Mouse (Mus musculus) forebrain, postnatal 0 days (tissue): ENCODE data around the gene Baat. TPM values are rescaled to one million over a fixed set of nuclear protein-coding genes. Genes with fewer than 3 reads are reported as not detected.
"Not testable (repeated sequence)": the region's sequence is repeated elsewhere in the genome, so short reads cannot be mapped to it uniquely, and the experiment has no call there.

ENCODE experiments used
- ATAC-seq: fragments of 200-750 bp; cut with Nextera tagmentation; 2 replicates; pipeline ENCODE4 v1.8.0; 2017; ENCODE audit warnings: mild to moderate bottlenecking, moderate library complexity
- DNase-seq: peaks from one replicate; pipeline ENCODE4 v3.0.0-alpha.2; 2015
- H3K27ac ChIP-seq: fragments of 300-500 bp; sonication (generic); 2 replicates; pipeline ENCODE4 v1.5.1; 2014; ENCODE audit warnings: low read depth, mild to moderate bottlenecking, antibody characterized with exemption, low read length, moderate library complexity, mixed read lengths
- H3K27me3 ChIP-seq: fragments of 300-500 bp; sonication (generic); 2 replicates; pipeline ENCODE4 v1.6.1; 2014; ENCODE audit warnings: mild to moderate bottlenecking, low read length, mixed read lengths; ENCODE audit not compliant: insufficient read depth
- H3K36me3 ChIP-seq: fragments of 300-500 bp; sonication (generic); 2 replicates; pipeline ENCODE4 v1.6.1; 2014; ENCODE audit warnings: mild to moderate bottlenecking, moderate library complexity; ENCODE audit not compliant: insufficient read depth
- H3K4me1 ChIP-seq: fragments of 300-500 bp; sonication (generic); 2 replicates; pipeline ENCODE4 v1.6.1; 2014; ENCODE audit warnings: antibody characterized with exemption; ENCODE audit not compliant: insufficient read depth
- H3K4me2 ChIP-seq: fragments of 300-500 bp; sonication (generic); 2 replicates; pipeline ENCODE4 v1.6.1; 2014; ENCODE audit warnings: low read depth, mild to moderate bottlenecking, moderate library complexity
- H3K4me3 ChIP-seq: fragments of 300-500 bp; sonication (generic); 2 replicates; pipeline ENCODE4 v1.5.1; 2014; ENCODE audit warnings: low read depth, low read length, mixed read lengths
- H3K9ac ChIP-seq: fragments of 300-500 bp; sonication (generic); 2 replicates; pipeline ENCODE4 v1.6.1; 2014; ENCODE audit warnings: mild to moderate bottlenecking
- H3K9me3 ChIP-seq: fragments of 300-500 bp; sonication (generic); 2 replicates; pipeline ENCODE4 v1.6.1; 2016; ENCODE audit warnings: low read length
- CTCF ChIP-seq: sonication (generic); IDR thresholded peaks from 2 replicates; pipeline ENCODE4 v1.5.1; 2016; ENCODE audit warnings: antibody characterized with exemption, control low read depth, low read depth
- WGBS: fragments of 180-500 bp; shearing (Covaris S2); extraction: QIAGEN DNeasy Blood & Tissue Kit; methylation state at CpG from one replicate; pipeline ENCODE4 v1.1.7; 2014; 5-methylcytosine and 5-hydroxymethylcytosine counted together
- polyA plus RNA-seq: library from polyadenylated mRNA; unstranded; fragments of >200 nt; fragmentation: Nextera tagmentation; extraction: Ambion mirVana; gene quantifications from 2 replicates; pipeline ENCODE4 v1.2.1, GENCODE M21; 2015
- total RNA-seq: library from RNA; depleted of rRNA; stranded (reverse); fragments of >200 nt; gene quantifications from 2 replicates; pipeline ENCODE4 v1.2.3, GENCODE M21; 2014; rRNA removed

The Baat gene
- total and polyA plus RNA-seq, 2 experiments from 2014 or later, result 0.10 TPM; not detected in 1

DNA sequence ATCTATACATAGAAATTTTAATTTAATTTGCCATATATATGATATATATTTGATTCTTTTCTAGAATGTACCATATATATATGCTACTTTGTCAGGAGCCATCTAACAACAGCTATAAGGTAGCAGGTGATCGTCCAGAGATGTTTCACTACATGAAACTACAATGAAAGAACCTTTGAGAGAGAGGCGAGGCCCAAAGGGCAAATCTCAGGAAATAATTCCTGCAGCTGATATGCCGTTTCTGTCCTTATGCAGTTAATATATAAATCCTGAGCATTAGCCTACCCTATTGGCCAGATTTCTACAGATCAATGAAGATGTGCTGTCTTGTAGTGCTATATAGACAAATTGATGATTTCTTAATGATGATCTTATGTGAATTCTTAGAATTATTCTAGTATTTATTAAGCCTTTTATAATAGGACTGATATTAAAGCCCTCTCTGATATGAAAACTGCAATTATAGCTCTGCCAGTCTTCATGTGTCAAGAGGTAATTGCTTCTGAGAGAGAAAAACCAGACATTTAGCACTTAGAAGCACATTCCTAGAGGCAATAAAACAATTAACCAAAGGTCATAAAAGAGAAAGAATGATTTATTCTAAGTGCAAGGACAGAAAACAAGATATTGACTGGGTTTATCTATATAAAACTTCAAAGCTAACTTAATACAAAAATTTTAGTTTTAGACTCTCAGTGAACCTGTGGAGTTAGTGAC lies 36.8 kb downstream of the Baat start:
- H3K4me2 ChIP-seq, result no peak overlapping the region
- TF ChIP-seq CTCF, result no peak
- ATAC-seq (no peak), DNase-seq (no peak)
- 88% methylated on average over 3 of the region's 3 CpGs for WGBS
- H3K4me3 ChIP-seq, result no peak overlapping the region
- H3K9me3 ChIP-seq, result no peaks in the 10 kb centered on the region
- H3K9ac ChIP-seq, result no peak overlapping the region
- H3K36me3 ChIP-seq, result no peaks in the 10 kb centered on the region
- no peaks in the 10 kb centered on the region for H3K27me3 ChIP-seq
- H3K4me1 ChIP-seq, result no peaks in the 10 kb centered on the region
- H3K27ac ChIP-seq, result no peak overlapping the region

DNA sequence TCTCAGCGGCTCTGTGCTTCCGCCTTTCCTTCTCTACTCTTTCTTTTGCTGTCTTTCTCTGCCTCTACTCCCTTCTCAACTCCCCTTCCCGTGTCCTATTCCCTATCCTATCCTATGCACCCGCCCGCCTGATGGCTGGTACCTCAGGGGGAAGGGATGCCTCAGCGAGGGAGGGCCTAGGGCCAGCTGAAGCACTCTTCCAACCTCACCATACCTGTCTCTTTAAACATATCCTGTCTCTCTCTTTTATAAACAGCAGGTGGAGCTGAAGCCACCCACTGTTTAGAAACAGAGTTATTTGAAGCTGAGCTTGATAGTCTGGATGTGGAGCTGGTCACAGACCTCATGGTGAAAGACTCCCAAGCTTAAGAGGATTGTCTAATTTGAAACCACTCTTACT lies 39.0 kb downstream of the Baat start:
- Histone ChIP-seq H3K9ac (no peak overlapping the region), H3K4me3 (no peak overlapping the region), H3K4me1 (no peaks in the 10 kb centered on the region), H3K9me3 (no peaks in the 10 kb centered on the region), H3K4me2 (no peak overlapping the region), H3K27me3 (no peaks in the 10 kb centered on the region), H3K27ac (no peak overlapping the region), H3K36me3 (no peaks in the 10 kb centered on the region)
- WGBS, result 87% methylated on average over 6 of the region's 6 CpGs
- ATAC-seq (no peak), DNase-seq (no peak)
- TF ChIP-seq CTCF, result no peak

DNA sequence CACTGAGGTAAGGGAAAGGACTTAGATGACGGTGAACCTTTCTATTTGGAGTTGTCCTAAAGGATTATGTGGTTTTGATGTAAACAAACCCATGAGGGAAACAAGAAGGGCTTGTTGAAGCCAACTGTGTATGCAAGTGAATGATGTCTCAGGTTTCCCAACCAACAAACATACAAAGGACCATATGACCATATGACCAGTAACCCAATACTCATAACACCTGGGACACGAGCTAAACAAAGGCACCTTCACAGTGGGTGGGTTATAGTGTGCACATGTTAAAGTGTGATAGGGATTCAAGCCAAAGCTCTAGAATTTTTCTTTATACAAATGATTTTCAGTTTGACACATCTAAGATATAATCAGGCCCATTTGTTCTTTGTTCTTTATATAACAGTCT lies 50.2 kb downstream of the Baat start:
- H3K36me3 ChIP-seq, result no peaks in the 10 kb centered on the region
- ATAC-seq (no peak), DNase-seq (no peak)
- TF ChIP-seq CTCF, result no peak
- no peaks in the 10 kb centered on the region for H3K27me3 ChIP-seq
- no peaks in the 10 kb centered on the region for H3K9me3 ChIP-seq
- no peak overlapping the region for H3K9ac ChIP-seq
- H3K27ac ChIP-seq, result no peak overlapping the region
- H3K4me2 ChIP-seq, result no peak overlapping the region
- H3K4me1 ChIP-seq, result no peaks in the 10 kb centered on the region
- no peak overlapping the region for H3K4me3 ChIP-seq
- WGBS, result 68% methylated on average over 2 of the region's 2 CpGs

DNA sequence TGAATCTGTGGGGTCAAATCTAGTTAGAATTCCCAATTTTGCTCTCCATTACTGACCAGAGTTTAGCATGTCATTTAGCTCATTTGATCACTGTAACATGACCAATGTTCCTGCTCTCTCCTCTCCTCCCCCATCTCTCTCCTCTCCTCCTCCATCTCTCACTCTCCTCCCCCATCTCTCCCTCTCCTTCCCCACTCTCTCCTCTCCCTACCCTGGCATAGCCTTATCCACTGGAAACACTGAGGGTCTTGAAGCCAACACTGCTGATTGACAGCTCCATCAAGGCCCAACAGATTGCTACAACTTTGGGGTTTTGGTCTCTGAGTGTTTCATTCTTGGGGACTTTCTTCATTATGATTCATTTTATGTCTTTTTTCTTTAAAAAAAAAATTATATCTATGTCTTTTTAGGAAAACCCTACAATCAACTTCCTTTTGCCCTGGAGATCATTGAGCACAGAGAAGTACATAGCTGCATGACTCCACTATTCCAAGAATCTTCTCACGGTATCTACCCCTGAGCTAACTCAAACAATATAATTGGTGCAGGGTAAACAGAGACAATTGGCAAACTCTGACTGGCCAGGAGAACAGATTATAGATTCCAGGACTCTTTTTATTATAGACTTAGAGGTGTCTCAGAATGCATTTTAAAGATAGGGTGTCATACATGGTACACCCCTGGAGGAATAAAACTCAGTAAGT lies 54.4 kb downstream of the Baat start:
- Histone ChIP-seq H3K27me3 (no peaks in the 10 kb centered on the region), H3K4me1 (no peaks in the 10 kb centered on the region), H3K36me3 (no peaks in the 10 kb centered on the region), H3K9me3 (no peaks in the 10 kb centered on the region), H3K27ac (no peak overlapping the region), H3K9ac (no peak overlapping the region), H3K4me2 (no peak overlapping the region), H3K4me3 (no peak overlapping the region)
- 78% methylated on average over 1 of the region's 1 CpGs for WGBS
- no peak for TF ChIP-seq CTCF
- ATAC-seq (no peak), DNase-seq (no peak)

DNA sequence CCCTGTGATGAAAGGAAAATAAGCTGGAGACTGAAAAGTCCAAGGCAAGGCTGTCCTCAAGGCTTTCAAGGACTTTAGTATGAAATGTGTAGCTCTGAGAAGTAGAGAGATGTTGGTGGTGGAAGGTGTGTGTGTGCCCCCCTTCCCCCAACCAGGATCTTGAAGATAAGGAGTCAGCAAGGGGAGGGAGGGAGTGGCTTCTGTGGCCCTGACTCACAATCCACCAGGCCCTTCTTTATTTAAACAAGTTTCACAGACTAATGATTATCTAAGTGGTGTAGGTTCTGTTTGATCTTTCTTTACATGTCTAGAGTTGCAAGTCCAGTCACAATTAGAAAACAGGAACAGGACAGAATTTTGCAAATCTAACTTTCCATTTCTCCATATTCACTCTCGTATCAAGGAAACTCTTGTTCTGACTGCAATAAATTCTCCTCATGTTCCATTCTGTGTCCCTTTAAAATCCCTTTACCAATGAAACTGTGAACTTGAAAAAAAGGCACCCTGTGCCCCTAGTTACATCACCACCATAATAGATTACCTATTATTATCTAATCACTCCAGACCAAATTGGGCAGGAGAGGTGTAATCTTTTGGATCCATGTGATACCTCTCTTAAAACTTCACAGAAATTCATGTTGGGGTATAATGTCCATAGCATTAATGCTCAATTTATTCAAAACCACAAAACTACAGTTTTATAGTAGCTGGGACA lies 55.1 kb downstream of the Baat start:
- not testable (repeated sequence) for ATAC-seq, H3K27ac ChIP-seq

More for the DNA sequence above, 55.1 kb downstream of the Baat start:
- not testable (repeated sequence) for DNase-seq, H3K9me3 ChIP-seq, H3K9ac ChIP-seq, H3K4me2 ChIP-seq, H3K4me3 ChIP-seq, H3K36me3 ChIP-seq, H3K4me1 ChIP-seq, H3K27me3 ChIP-seq
- WGBS, result no CpG with 5 or more reads among the region's 1 CpGs

Other genes with a start within 250 kb of the Baat start
- not detected in 2 replicates for gene Acnat2, start 98.4 kb downstream of the Baat start, total RNA-seq
- not detected in 2 replicates for gene Acnat2, start 98.4 kb downstream of the Baat start, polyA plus RNA-seq
- 0.43 TPM in 1 of 2 replicates, not detected in the other for gene Acnat1, start 32.6 kb downstream of the Baat start, total RNA-seq
- not detected in 2 replicates for gene Acnat1, start 32.6 kb downstream of the Baat start, polyA plus RNA-seq
- gene Mrpl50, start 14.5 kb upstream of the Baat start, total RNA-seq, result 49.3 and 55.2 TPM in 2 replicates
- gene Mrpl50, start 14.5 kb upstream of the Baat start, polyA plus RNA-seq, result 74.1 and 74.6 TPM in 2 replicates
- 9.2 and 11.3 TPM in 2 replicates for gene Zfp189, start 14.6 kb upstream of the Baat start, total RNA-seq
- gene Zfp189, start 14.6 kb upstream of the Baat start, polyA plus RNA-seq, result 3.7 and 4.1 TPM in 2 replicates
- gene Aldob, start 43.0 kb upstream of the Baat start, total RNA-seq, result 0.46 and 0.57 TPM in 2 replicates
- 0.27 and 0.39 TPM in 2 replicates for gene Aldob, start 43.0 kb upstream of the Baat start, polyA plus RNA-seq
- gene Tmem246, start 91.3 kb upstream of the Baat start, total RNA-seq, result 93.2 and 98.3 TPM in 2 replicates
- 101 and 119 TPM in 2 replicates for gene Tmem246, start 91.3 kb upstream of the Baat start, polyA plus RNA-seq
- gene Rnf20, start 125.4 kb upstream of the Baat start, total RNA-seq, result 76.9 and 79.1 TPM in 2 replicates
- 35.6 and 44.1 TPM in 2 replicates for gene Rnf20, start 125.4 kb upstream of the Baat start, polyA plus RNA-seq
- 0.46 and 0.90 TPM in 2 replicates for gene Ppp3r2, start 175.5 kb upstream of the Baat start, total RNA-seq
- 0.18 and 0.19 TPM in 2 replicates for gene Ppp3r2, start 175.5 kb upstream of the Baat start, polyA plus RNA-seq